Mouse (Mus musculus) brain, embryonic 14.5 days (tissue): ENCODE measurements at regions not wholly inside any gene's neighbourhood (a gene's known extent, or its start where the extent isn't known, plus 50 kb on each side); places are given as distances from the start of the nearest gene placed in this dataset.
A peak's percentile ranks its signal among the peaks of the same experiment; 100 is the strongest.

Source experiments
- DNase-seq: peaks from one replicate; pipeline ENCODE4 v3.0.0-alpha.2; 2011; ENCODE audit warnings: low read depth
- CTCF ChIP-seq: fragments of 200-500 bp; IDR thresholded peaks from 2 replicates; pipeline ENCODE4 v1.5.1; 2012; ENCODE audit warnings: inconsistent platforms, mild to moderate bottlenecking, moderate library complexity, borderline replicate concordance; ENCODE audit not compliant: insufficient read depth, insufficient read length; ENCODE audit errors: extremely low read depth
- POLR2A ChIP-seq: fragments of 200-500 bp; IDR thresholded peaks from 2 replicates; pipeline ENCODE4 v1.6.1; 2012; ENCODE audit warnings: mild to moderate bottlenecking, inconsistent platforms, borderline replicate concordance; ENCODE audit not compliant: poor library complexity, insufficient read depth, insufficient read length, severe bottlenecking; ENCODE audit errors: extremely low read depth

DNA sequence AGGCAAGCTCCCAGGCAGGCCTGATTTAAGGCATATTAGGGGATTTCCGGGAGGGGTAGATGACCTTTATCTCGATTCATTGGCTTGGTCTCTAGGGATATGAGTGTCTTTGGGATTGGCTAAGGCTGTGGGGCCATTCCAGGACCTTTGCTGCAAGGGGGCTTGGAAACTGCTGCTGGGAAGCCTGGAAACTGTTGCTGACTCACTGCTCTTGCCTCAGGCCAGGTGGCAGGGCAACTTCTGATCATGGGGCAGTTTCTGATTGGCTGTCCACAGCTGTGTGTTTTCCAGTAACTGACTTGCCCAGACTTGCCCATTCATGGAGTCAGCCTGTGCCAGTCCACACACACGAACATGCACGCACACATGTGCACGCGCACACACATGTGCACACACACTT lies 349.8 kb upstream of the 4930452B06Rik start:
- TF ChIP-seq POLR2A (no peak), CTCF (no peak)
- no peak for DNase-seq

DNA sequence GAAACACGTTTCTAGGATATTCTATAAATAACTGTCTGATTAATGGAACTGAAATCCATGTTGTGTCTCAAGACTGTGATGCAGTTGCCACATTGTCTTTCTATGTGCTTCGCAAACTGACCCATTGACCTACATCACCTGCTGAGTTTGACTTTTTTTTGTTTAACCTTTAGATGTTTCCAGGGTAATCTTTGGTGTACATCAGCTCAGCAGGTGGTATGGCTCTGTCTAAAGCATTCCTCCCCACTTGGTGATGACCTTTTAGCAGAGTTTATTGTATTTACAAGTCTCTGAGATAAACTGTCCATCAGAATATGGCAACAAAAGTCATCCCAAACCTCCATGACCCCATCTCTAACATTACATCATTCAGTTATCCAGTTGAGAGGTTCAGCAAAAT lies 337.0 kb upstream of the 4930452B06Rik start:
- no peak for DNase-seq
- TF ChIP-seq POLR2A = no peak
- TF ChIP-seq CTCF = no peak

DNA sequence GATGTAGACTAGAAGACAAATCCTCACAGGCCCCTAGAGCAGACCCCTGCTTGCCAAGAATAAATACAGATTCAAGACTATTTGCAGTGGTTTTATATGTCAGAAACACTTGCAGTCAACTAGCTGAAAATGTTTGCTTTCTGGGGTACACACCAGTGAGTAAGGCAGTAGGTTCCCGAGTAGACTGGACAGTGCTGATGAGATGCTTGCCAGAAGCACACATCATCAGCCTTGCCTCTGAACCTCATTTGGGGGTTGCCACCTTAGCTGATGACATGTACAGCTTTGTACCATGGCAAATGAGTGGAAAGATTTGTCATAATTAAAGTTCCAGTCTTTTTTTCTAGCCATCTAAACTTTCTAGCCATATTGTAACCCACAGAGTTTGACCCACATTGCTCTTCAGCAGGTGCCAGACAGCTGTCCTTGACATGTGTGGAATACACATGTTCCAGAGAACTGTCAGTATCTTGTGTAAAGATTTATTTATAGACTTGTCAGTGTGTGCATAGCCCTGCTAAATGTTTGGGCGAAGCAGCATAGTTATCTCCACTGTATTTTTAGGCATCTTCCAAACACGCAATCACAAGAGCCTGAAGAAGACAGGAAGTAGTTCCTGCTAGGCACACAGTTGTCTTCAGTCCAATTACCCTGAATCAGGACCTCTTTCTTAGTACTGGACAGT lies 334.5 kb upstream of the 4930452B06Rik start:
- no peak for DNase-seq
- no peak for TF ChIP-seq CTCF
- TF ChIP-seq POLR2A = no peak

DNA sequence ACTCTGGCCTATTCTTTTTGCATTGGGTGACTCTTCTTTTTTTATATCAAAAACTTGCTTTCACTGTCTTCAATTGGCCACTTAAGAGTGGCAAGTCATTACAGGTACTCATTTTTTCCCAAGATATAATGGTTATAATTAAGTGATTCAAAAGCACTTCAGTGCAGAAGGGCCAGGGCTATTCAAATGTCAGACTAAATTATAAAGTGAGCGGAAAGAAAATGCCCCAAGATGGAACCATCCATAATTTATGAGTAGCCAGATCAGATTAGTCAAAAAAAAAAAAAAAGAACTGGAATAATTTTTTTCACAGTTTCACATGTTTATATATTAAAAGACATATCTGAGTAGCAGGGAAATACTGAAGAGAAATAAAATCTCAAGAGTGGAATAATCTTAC lies 333.8 kb upstream of the 4930452B06Rik start:
- TF ChIP-seq CTCF = no peak
- no peak for TF ChIP-seq POLR2A
- DNase-seq = peak; percentile 37

DNA sequence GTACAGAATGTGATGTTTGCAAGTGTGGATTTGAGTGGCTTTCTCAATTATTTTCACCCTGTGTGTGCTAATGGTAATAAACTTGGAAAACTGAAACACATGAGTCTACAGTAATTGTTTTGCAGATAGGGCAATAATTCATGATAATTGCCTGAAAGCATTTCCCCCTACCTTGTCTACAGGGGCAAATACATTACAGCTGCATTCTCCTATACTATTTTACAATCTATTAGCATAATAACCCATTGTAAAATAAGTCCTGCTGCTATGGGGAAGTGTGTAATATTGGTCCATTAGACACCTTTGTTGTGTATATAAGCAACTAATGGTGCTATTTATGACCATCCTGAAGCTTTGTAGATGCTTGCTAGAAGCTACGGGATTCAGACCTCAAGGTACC lies 327.4 kb upstream of the 4930452B06Rik start:
- peak; percentile 5 for DNase-seq
- no peak for TF ChIP-seq CTCF
- TF ChIP-seq POLR2A = no peak

DNA sequence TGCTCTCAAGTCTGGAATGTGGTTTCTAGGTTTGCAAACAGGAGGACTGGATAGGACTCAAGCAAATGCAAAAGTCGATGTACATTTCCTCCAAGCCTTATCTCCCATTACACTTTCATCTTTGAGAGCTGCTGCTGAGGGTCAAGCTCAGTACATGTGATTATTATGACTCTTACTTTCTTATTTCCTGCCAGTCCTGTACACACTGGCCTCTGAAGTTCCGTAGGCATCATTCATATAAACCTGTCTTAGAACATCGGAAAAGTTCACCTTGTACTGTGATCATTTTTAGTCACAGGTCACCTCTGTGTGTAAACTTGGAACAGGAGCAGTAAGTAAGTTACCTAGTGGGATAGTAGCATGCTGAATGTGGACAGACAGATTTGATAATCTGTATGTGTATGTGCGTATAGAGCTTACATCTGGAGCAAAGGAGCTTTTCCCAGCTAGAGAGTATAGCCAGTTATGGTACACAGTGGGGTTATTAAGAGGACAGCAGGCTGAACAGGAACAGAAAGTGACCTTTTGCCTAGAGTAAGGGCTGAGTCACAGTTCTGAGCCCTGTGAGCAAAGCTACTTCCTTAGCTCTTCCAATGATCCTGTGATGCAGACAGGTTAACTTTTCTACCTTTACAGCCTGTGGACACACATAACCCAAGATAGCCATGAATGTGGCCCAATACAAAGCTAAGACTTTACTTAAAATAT lies 319.2 kb upstream of the 4930452B06Rik start:
- TF ChIP-seq POLR2A = no peak
- no peak for TF ChIP-seq CTCF
- no peak for DNase-seq

DNA sequence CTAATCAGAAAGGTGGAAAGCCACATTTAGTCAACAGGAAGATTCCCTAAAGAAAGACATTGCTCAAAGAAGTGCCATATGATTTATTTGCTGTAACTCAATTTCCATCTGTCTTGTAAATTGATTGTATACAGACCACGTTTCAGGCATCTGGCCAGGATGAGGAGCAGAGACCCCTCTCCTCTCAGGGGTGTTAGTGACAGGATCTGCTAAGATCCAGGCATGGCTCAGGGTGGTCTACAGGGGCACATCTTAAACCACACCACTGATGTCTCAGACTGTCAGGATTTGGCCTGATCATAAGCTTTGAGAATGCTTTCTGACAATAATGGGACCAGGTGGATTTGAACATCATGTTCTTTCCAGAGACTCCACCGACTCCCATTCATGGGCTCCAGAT lies 295.5 kb upstream of the 4930452B06Rik start:
- TF ChIP-seq CTCF = no peak
- no peak for TF ChIP-seq POLR2A
- peak; percentile 33 for DNase-seq

DNA sequence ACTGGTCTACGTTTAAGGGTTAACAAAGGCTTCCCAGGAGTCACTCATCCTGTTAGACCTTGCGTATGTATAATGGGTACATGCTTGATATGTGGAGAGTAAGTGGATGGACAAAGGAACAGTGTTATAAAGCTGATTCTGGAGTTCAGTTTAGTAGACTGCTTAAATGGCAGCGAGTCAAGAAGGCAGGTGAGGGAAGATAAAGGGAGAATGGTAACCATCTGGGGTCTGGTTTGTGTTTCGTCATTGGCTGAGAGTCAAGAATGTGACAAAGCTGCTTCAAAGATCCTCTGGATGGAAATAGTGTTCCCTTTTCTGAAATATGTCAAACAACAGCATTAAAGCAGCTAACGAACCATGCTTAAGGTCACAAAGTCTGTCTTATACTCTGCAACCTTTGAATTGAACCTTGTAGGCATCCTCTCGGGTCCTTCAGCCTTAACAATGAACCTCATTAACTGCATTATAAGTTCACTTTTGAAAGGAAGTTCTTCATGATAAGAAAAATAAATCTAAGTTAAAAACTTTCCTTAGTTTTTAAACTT lies 286.9 kb upstream of the 4930452B06Rik start:
- TF ChIP-seq CTCF = no peak
- no peak for TF ChIP-seq POLR2A
- peak; percentile 53 for DNase-seq

DNA sequence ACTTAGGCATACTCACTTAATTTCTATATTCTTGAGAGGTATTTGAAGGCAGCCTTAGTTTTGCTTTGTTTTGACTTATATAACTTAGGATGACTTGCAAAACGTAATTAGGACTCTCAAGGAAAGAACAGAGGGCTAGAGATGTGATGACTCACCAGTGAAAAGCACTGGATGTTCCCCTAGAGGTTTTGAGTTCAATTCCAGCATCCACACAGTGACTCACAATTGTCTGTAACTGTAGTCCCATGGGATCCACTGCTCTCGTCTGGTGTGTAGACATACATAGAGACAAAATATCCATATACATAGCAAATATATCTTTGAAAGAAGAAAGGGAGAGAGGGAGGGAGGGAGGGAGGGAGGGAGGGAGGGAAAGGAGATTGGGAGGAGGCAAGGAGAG lies 282.7 kb upstream of the 4930452B06Rik start:
- DNase-seq = no peak
- TF ChIP-seq CTCF (no peak), POLR2A (no peak)

DNA sequence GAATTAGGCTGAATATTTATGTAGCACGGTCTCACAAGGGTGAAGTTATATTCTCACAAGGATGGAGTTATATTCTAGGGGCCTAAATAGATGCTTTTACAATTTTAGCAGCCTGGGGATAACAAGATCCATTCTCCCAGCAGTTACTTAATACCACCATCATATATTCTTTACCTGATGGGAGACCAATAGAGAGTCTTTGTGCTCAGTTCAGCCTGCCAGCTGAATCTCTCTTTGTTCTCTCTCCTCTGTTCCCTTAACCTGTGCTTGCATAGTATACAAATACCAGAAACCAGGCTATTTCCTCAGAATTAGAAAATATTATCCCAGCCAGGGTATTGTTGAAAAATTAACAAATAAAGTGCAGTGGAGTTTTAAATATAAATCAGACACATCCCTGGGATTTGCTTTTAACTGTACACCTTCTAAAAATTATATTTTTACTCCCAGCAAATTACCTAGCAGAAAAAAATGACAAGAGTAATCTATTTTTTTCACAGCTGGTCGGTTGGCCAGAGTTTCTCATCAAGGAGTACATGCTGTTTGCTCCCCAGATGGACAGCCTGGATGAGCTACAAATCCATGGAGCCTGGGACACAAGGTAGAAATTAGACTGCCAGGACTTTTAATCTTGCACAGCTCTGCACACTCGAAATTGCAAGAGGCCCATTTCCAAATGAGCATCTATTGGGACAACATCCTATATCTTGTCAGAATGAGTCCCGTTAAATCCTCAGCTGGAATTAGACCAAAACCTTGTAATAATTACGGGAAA lies 281.0 kb upstream of the 4930452B06Rik start:
- no peak for TF ChIP-seq CTCF
- TF ChIP-seq POLR2A = no peak
- DNase-seq = peak; percentile 51

DNA sequence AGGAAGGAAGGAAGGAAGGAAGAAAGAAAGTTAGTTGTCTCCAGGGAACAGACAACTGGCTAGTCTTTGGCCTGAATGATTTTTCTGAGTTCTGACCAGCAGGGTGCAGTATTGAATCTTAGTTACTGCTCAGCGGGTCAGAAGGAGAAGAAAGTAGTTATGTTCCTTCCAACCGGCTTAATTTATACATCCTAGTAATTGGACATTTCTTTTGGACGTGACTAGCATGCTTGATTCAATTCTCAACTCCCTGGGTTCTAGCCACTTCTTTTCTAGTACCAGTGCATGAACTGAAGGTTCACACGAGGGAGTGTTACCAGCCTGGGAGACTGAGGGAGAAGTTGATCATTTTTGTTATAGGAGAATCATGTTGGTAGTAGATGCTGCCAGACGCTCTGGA lies 269.1 kb upstream of the 4930452B06Rik start:
- TF ChIP-seq POLR2A (no peak), CTCF (peak; percentile 59; the same call in 1 of the 2 replicates)
- DNase-seq = peak; percentile 81
